Mouse (Mus musculus): ENCODE data around the gene Usp17le.

GRCm38 (mm10) chr7:104790796-104791195, 13.5 kb upstream of the Usp17le start:
- TF ChIP-seq CTCF (IDR thresholded peaks at IDR 0.05; ENCODE audit: borderline replicate concordance, extremely low read depth, insufficient read depth, insufficient read length) (no peak), POLR2A (IDR thresholded peaks at IDR 0.05; ENCODE audit: borderline replicate concordance, extremely low read depth, insufficient read depth, insufficient read length, poor library complexity, severe bottlenecking) (no peak)
